Mouse (Mus musculus): ENCODE measurements around the gene Fam234b. TPM values are rescaled to one million over a fixed set of nuclear protein-coding genes. Genes with fewer than 3 reads are reported as not detected.

Fam234b gene
- polyA plus RNA-seq, 1 experiment from 2014 or later = 21.2 TPM

DNA sequence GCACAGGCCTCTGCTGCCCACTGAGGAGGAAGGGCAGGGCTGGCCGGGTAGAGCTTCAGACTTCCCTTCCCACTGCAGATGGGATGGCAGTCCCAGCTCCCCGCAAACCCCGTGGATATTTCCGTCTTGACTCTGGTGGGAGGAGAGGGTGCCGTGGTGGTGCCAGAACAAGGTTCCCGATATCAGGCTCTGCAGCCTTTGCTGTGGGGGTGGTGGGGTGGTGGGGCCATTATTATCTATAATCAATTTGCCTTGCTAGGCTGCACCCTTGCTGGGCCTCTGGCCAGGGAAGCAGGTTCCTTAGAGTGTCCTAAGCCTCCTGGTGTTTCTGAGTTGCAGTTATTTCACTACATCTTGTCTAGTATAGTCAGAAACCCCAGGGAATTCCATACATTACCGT is 13.4 kb downstream of the Fam234b start:
- no peak for ATAC-seq (ENCODE audit: insufficient number of reproducible peaks, low FRiP score, low TSS enrichment, low read depth)

GRCm38 (mm10) chr6:135212666-135213065 is 14.9 kb downstream of the Fam234b start:
- no peak for ATAC-seq (ENCODE audit: insufficient number of reproducible peaks, low FRiP score, low TSS enrichment, low read depth)
- 79% methylated on average over 2 of the region's 2 CpGs for WGBS
- Histone ChIP-seq H3K36me3 (ENCODE audit: control insufficient read depth, insufficient read depth, low read length) (no peaks in the 10 kb centered on the region; the same call in 1 of the 2 replicates), H3K4me3 (ENCODE audit: low read depth, low read length) (no peak overlapping the region), H3K9me3 (ENCODE audit: control insufficient read depth, low read length) (no peaks in the 10 kb centered on the region), H3K4me2 (ENCODE audit: low read depth, severe bottlenecking) (no peak overlapping the region), H3K4me1 (ENCODE audit: control insufficient read depth, insufficient read depth, low read length) (no peaks in the 10 kb centered on the region), H3K27ac (replicated peaks; ENCODE audit: low read depth, low read length) (no peak overlapping the region), H3K9ac (ENCODE audit: low read length) (no peak overlapping the region), H3K27me3 (ENCODE audit: control insufficient read depth, insufficient read depth, low read length) (no peaks in the 10 kb centered on the region)
- DNase-seq (ENCODE audit: low spot score) = no peak

More for the DNA sequence above, 13.4 kb downstream of the Fam234b start:
- no peaks in the 10 kb centered on the region for H3K4me1 ChIP-seq (ENCODE audit: control insufficient read depth, insufficient read depth, low read length)
- H3K4me3 ChIP-seq (ENCODE audit: low read depth, low read length) = no peak overlapping the region
- H3K4me2 ChIP-seq (ENCODE audit: low read depth, severe bottlenecking) = no peak overlapping the region
- H3K27me3 ChIP-seq (ENCODE audit: control insufficient read depth, insufficient read depth, low read length) = no peaks in the 10 kb centered on the region
- H3K9me3 ChIP-seq (ENCODE audit: control insufficient read depth, low read length) = no peaks in the 10 kb centered on the region
- WGBS = 82% methylated on average over 7 of the region's 7 CpGs
- H3K27ac ChIP-seq (replicated peaks; ENCODE audit: low read depth, low read length) = no peak overlapping the region
- DNase-seq (ENCODE audit: low spot score) = no peak
- no peak overlapping the region for H3K9ac ChIP-seq (ENCODE audit: low read length)
- H3K36me3 ChIP-seq (ENCODE audit: control insufficient read depth, insufficient read depth, low read length) = no peaks in the 10 kb centered on the region; the same call in 1 of the 2 replicates

GRCm38 (mm10) chr6:135218330-135218729 is 20.6 kb downstream of the Fam234b start:
- Histone ChIP-seq H3K9me3 (ENCODE audit: control insufficient read depth, low read length) (no peaks in the 10 kb centered on the region), H3K36me3 (ENCODE audit: control insufficient read depth, insufficient read depth, low read length) (no peaks in the 10 kb centered on the region), H3K27ac (replicated peaks; ENCODE audit: low read depth, low read length) (no peak overlapping the region), H3K9ac (ENCODE audit: low read length) (no peak overlapping the region), H3K4me2 (ENCODE audit: low read depth, severe bottlenecking) (no peak overlapping the region), H3K4me3 (ENCODE audit: low read depth, low read length) (no peak overlapping the region), H3K27me3 (ENCODE audit: control insufficient read depth, insufficient read depth, low read length) (no peaks in the 10 kb centered on the region), H3K4me1 (ENCODE audit: control insufficient read depth, insufficient read depth, low read length) (peaks cover 8% of the 10 kb centered on the region)
- no peak for ATAC-seq (ENCODE audit: insufficient number of reproducible peaks, low FRiP score, low TSS enrichment, low read depth)
- 61% methylated on average over 8 of the region's 8 CpGs for WGBS
- DNase-seq (ENCODE audit: low spot score) = no peak

- no peaks in the 10 kb centered on the region for H3K27me3 ChIP-seq (ENCODE audit: control insufficient read depth, insufficient read depth, low read length)
- H3K9ac ChIP-seq (ENCODE audit: low read length) = no peak overlapping the region
- 89% methylated on average over 5 of the region's 5 CpGs for WGBS
- H3K4me2 ChIP-seq (ENCODE audit: low read depth, severe bottlenecking) = no peak overlapping the region
- H3K4me1 ChIP-seq (ENCODE audit: control insufficient read depth, insufficient read depth, low read length) = peaks cover 8% of the 10 kb centered on the region
- no peak overlapping the region for H3K27ac ChIP-seq (replicated peaks; ENCODE audit: low read depth, low read length)
- H3K9me3 ChIP-seq (ENCODE audit: control insufficient read depth, low read length) = no peaks in the 10 kb centered on the region
- no peak for ATAC-seq (ENCODE audit: insufficient number of reproducible peaks, low FRiP score, low TSS enrichment, low read depth)
- H3K4me3 ChIP-seq (ENCODE audit: low read depth, low read length) = no peak overlapping the region
- no peak for DNase-seq (ENCODE audit: low spot score)
- no peaks in the 10 kb centered on the region for H3K36me3 ChIP-seq (ENCODE audit: control insufficient read depth, insufficient read depth, low read length)
Measured at GRCm38 (mm10) chr6:135219916-135220315, 22.1 kb downstream of the Fam234b start.

GRCm38 (mm10) chr6:135223786-135224416 is 26.1 kb downstream of the Fam234b start:
- no peaks in the 10 kb centered on the region for H3K36me3 ChIP-seq (ENCODE audit: control insufficient read depth, insufficient read depth, low read length)
- 80% methylated on average over 6 of the region's 6 CpGs for WGBS

DNA sequence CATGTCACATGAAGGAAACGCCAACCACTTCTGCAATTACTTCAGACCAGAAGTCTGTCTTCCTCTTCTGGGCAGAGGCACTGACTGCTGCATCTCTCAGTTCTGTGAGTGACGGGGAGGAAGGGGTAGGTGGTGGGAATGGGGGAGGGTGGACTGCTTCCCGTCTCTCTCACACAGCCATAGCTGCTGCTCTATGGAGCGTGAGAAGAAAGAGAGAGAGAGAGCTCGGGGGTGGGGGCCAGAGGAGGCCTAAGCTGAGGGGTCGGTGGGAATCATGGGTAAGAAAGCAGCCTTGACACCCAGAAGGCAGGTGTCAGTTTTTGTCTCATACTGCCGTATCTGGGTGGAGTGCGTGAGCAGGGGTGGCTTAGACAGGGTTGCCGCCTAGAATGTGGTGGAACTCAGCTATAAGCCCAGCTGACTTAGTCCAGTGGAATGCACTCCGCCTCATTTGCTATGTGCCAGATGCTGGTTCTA is 30.7 kb downstream of the Fam234b start:
- Histone ChIP-seq H3K4me1 (ENCODE audit: control insufficient read depth, insufficient read depth, low read length) (no peaks in the 10 kb centered on the region), H3K4me2 (ENCODE audit: low read depth, severe bottlenecking) (no peak overlapping the region), H3K36me3 (ENCODE audit: control insufficient read depth, insufficient read depth, low read length) (no peaks in the 10 kb centered on the region), H3K9me3 (ENCODE audit: control insufficient read depth, low read length) (no peaks in the 10 kb centered on the region), H3K27me3 (ENCODE audit: control insufficient read depth, insufficient read depth, low read length) (no peaks in the 10 kb centered on the region), H3K9ac (ENCODE audit: low read length) (no peak overlapping the region), H3K4me3 (ENCODE audit: low read depth, low read length) (no peak overlapping the region), H3K27ac (replicated peaks; ENCODE audit: low read depth, low read length) (no peak overlapping the region)
- WGBS = 75% methylated on average over 10 of the region's 10 CpGs
- DNase-seq (ENCODE audit: low spot score) (no peak), ATAC-seq (ENCODE audit: insufficient number of reproducible peaks, low FRiP score, low TSS enrichment, low read depth) (no peak)

More at GRCm38 (mm10) chr6:135223786-135224416, 26.1 kb downstream of the Fam234b start:
- no peaks in the 10 kb centered on the region for H3K9me3 ChIP-seq (ENCODE audit: control insufficient read depth, low read length)
- H3K4me1 ChIP-seq (ENCODE audit: control insufficient read depth, insufficient read depth, low read length) = no peaks in the 10 kb centered on the region
- H3K4me3 ChIP-seq (ENCODE audit: low read depth, low read length) = no peak overlapping the region
- H3K27ac ChIP-seq (replicated peaks; ENCODE audit: low read depth, low read length) = no peak overlapping the region
- ATAC-seq (ENCODE audit: insufficient number of reproducible peaks, low FRiP score, low TSS enrichment, low read depth) (0 out of 2 replicates have a peak, but pooled peaks have one; percentile 46), DNase-seq (ENCODE audit: low spot score) (no peak)
- H3K4me2 ChIP-seq (ENCODE audit: low read depth, severe bottlenecking) = no peak overlapping the region
- H3K9ac ChIP-seq (ENCODE audit: low read length) = no peak overlapping the region
- no peaks in the 10 kb centered on the region for H3K27me3 ChIP-seq (ENCODE audit: control insufficient read depth, insufficient read depth, low read length)

GRCm38 (mm10) chr6:135230586-135230985 is 32.8 kb downstream of the Fam234b start:
- no peak overlapping the region for H3K9ac ChIP-seq (ENCODE audit: low read length)
- H3K27ac ChIP-seq (replicated peaks; ENCODE audit: low read depth, low read length) = no peak overlapping the region
- H3K4me1 ChIP-seq (ENCODE audit: control insufficient read depth, insufficient read depth, low read length) = no peaks in the 10 kb centered on the region
- DNase-seq (ENCODE audit: low spot score) = no peak
- H3K4me2 ChIP-seq (ENCODE audit: low read depth, severe bottlenecking) = no peak overlapping the region
- WGBS = 94% methylated on average over 6 of the region's 6 CpGs
- H3K9me3 ChIP-seq (ENCODE audit: control insufficient read depth, low read length) = no peaks in the 10 kb centered on the region
- no peaks in the 10 kb centered on the region for H3K36me3 ChIP-seq (ENCODE audit: control insufficient read depth, insufficient read depth, low read length)
- no peaks in the 10 kb centered on the region for H3K27me3 ChIP-seq (ENCODE audit: control insufficient read depth, insufficient read depth, low read length)
- no peak for ATAC-seq (ENCODE audit: insufficient number of reproducible peaks, low FRiP score, low TSS enrichment, low read depth)
- no peak overlapping the region for H3K4me3 ChIP-seq (ENCODE audit: low read depth, low read length)

DNA sequence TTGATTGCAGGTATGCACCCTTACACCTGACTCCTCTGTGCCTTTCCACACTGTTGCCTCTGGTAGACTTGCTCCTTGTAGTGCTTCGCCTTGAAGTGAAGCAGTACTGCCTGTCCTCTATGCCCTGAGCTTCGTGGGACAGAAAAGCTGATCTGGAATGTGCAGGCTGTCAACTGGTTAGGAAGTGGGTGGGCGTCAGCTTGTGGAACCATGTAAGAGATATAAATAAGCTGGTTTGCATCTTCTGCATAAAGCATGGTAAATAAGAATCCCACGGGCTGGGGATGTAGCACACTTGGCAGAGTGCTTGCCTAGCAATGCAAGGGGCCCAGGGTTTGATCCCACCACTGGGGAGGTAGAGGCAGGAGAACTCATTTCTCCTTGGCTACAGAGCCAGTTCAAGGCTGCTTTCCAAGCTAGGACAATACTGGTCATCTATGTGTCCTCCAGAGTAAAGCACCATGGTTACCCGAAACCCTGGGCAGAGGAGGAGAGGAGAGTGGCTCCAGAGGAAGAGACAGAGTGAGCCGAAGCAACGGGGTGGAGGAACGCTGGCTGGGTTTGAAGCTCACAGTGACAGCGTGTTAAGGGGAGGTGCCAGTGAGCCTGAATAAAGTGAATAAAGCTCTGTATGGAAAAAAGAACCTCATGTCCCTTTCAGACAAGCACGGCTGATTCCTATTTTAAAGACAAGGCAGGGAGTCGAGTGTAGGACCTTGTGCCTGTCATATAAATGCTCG is 34.8 kb downstream of the Fam234b start:
- Histone ChIP-seq H3K9me3 (ENCODE audit: control insufficient read depth, low read length) (no peaks in the 10 kb centered on the region), H3K36me3 (ENCODE audit: control insufficient read depth, insufficient read depth, low read length) (no peaks in the 10 kb centered on the region), H3K27me3 (ENCODE audit: control insufficient read depth, insufficient read depth, low read length) (no peaks in the 10 kb centered on the region), H3K4me2 (ENCODE audit: low read depth, severe bottlenecking) (no peak overlapping the region), H3K4me3 (ENCODE audit: low read depth, low read length) (no peak overlapping the region), H3K27ac (replicated peaks; ENCODE audit: low read depth, low read length) (no peak overlapping the region), H3K4me1 (ENCODE audit: control insufficient read depth, insufficient read depth, low read length) (no peaks in the 10 kb centered on the region), H3K9ac (ENCODE audit: low read length) (no peak overlapping the region)
- no peak for DNase-seq (ENCODE audit: low spot score)
- ATAC-seq (ENCODE audit: insufficient number of reproducible peaks, low FRiP score, low TSS enrichment, low read depth) = no peak
- WGBS = 83% methylated on average over 12 of the region's 12 CpGs
